Mouse (Mus musculus) forebrain, embryonic 13.5 days (tissue): ENCODE results near the gene Gm10471. TPM values are rescaled to one million over a fixed set of nuclear protein-coding genes. Genes with fewer than 3 reads are reported as not detected.
"Not testable (repeated sequence)": the region's sequence is repeated elsewhere in the genome, so short reads cannot be mapped to it uniquely, and the experiment has no call there.

Experiments
- ATAC-seq: fragments of 200-750 bp; cut with Nextera tagmentation; 2 replicates; pipeline ENCODE4 v1.8.0; 2017
- H3K27ac ChIP-seq: fragments of 300-500 bp; sonication (generic); 2 replicates; pipeline ENCODE4 v1.5.1; 2015; ENCODE audit warnings: inconsistent platforms, mild to moderate bottlenecking, moderate library complexity
- H3K27me3 ChIP-seq: fragments of 300-500 bp; sonication (generic); 2 replicates; pipeline ENCODE4 v1.6.1; 2015; ENCODE audit warnings: mild to moderate bottlenecking, inconsistent platforms
- H3K36me3 ChIP-seq: fragments of 300-500 bp; sonication (generic); 2 replicates; pipeline ENCODE4 v1.6.1; 2015; ENCODE audit warnings: mild to moderate bottlenecking, inconsistent platforms; ENCODE audit not compliant: poor library complexity, severe bottlenecking
- H3K4me1 ChIP-seq: fragments of 300-500 bp; sonication (generic); 2 replicates; pipeline ENCODE4 v1.6.1; 2015; ENCODE audit warnings: inconsistent platforms
- H3K4me2 ChIP-seq: fragments of 300-500 bp; sonication (generic); 2 replicates; pipeline ENCODE4 v1.6.1; 2015; ENCODE audit warnings: inconsistent platforms, mild to moderate bottlenecking, moderate library complexity
- H3K4me3 ChIP-seq: fragments of 300-500 bp; sonication (generic); 2 replicates; pipeline ENCODE4 v1.5.1; 2015; ENCODE audit warnings: mild to moderate bottlenecking, inconsistent platforms
- H3K9ac ChIP-seq: fragments of 300-500 bp; sonication (generic); 2 replicates; pipeline ENCODE4 v1.6.1; 2015; ENCODE audit warnings: mild to moderate bottlenecking, inconsistent platforms
- H3K9me3 ChIP-seq: fragments of 300-500 bp; sonication (generic); replicated peaks from 2 replicates; pipeline ENCODE4 v1.6.1; 2016; ENCODE audit warnings: inconsistent platforms
- WGBS: fragments of 180-500 bp; shearing (Covaris S2); methylation state at CpG from one replicate; pipeline ENCODE4 v1.1.7; 2015; 5-methylcytosine and 5-hydroxymethylcytosine counted together
- polyA plus RNA-seq: library from polyadenylated mRNA; unstranded; fragments of >200 nt; fragmentation: Nextera tagmentation; extraction: Ambion mirVana; gene quantifications from 2 replicates; pipeline ENCODE4 v1.2.1, GENCODE M21; 2015

Gene Gm10471
- not detected in 2 replicates for polyA plus RNA-seq

- H3K4me1 ChIP-seq, H3K36me3 ChIP-seq, H3K4me2 ChIP-seq, H3K27me3 ChIP-seq, H3K9ac ChIP-seq, ATAC-seq, H3K4me3 ChIP-seq, H3K9me3 ChIP-seq, H3K27ac ChIP-seq: not testable (repeated sequence)
- WGBS, result 83% methylated on average over 1 of the region's 1 CpGs
Observed at GRCm38 (mm10) chr5:26089191-26089590, at the start of gene Gm10471. Gm10471 (minus strand) TSS chr5:26089291.

GRCm38 (mm10) chr5:26121321-26121720, 32.2 kb upstream of the Gm10471 start, which contains the start of gene Gm10220:
Gm10220 (minus strand) TSS chr5:26121421.
- ATAC-seq, H3K36me3 ChIP-seq: not testable (repeated sequence)
- no CpG with 5 or more reads among the region's 3 CpGs for WGBS

GRCm38 (mm10) chr5:26105262-26105661, 16.2 kb upstream of the Gm10471 start, which contains the start of gene 5031410I06Rik:
5031410I06Rik (minus strand) TSS chr5:26105362.
- H3K27ac ChIP-seq, H3K9me3 ChIP-seq, H3K4me3 ChIP-seq, H3K36me3 ChIP-seq, H3K4me1 ChIP-seq, ATAC-seq, H3K9ac ChIP-seq, H3K27me3 ChIP-seq, H3K4me2 ChIP-seq: not testable (repeated sequence)
- WGBS, result no CpG with 5 or more reads among the region's 3 CpGs

More at GRCm38 (mm10) chr5:26121321-26121720, 32.2 kb upstream of the Gm10471 start, which contains the start of gene Gm10220:
- not testable (repeated sequence) for H3K4me2 ChIP-seq, H3K9me3 ChIP-seq, H3K27ac ChIP-seq, H3K27me3 ChIP-seq, H3K4me3 ChIP-seq, H3K9ac ChIP-seq, H3K4me1 ChIP-seq

GRCm38 (mm10) chr5:26079023-26079422, 10.1 kb downstream of the Gm10471 start:
- H3K9me3 ChIP-seq, H3K27ac ChIP-seq, H3K4me3 ChIP-seq, H3K9ac ChIP-seq, H3K27me3 ChIP-seq, ATAC-seq, H3K4me2 ChIP-seq, H3K4me1 ChIP-seq, H3K36me3 ChIP-seq: not testable (repeated sequence)

- no peak overlapping the region for H3K9ac ChIP-seq
- H3K4me3 ChIP-seq, result no peak overlapping the region
- peaks cover 4% of the 10 kb centered on the region; the same call in 1 of the 2 replicates for H3K9me3 ChIP-seq
- H3K27me3 ChIP-seq, result no peaks in the 10 kb centered on the region
- no peaks in the 10 kb centered on the region for H3K36me3 ChIP-seq
- no peak overlapping the region for H3K4me2 ChIP-seq
- 89% methylated on average over 24 of the region's 24 CpGs for WGBS
- no peak for ATAC-seq
- no peak overlapping the region for H3K27ac ChIP-seq
- no peaks in the 10 kb centered on the region for H3K4me1 ChIP-seq
Observed at GRCm38 (mm10) chr5:26070716-26071115, 18.4 kb downstream of the Gm10471 start.

- H3K4me2 ChIP-seq, H3K4me1 ChIP-seq, H3K36me3 ChIP-seq, H3K27ac ChIP-seq, H3K4me3 ChIP-seq, H3K27me3 ChIP-seq, H3K9me3 ChIP-seq, ATAC-seq, H3K9ac ChIP-seq: not testable (repeated sequence)
- no CpG with 5 or more reads among the region's 2 CpGs for WGBS
Observed at GRCm38 (mm10) chr5:26058481-26058880, 30.6 kb downstream of the Gm10471 start, which contains the start of gene Gm7347. Gm7347 (minus strand) TSS chr5:26058581.

GRCm38 (mm10) chr5:26039458-26039857, 49.6 kb downstream of the Gm10471 start, which contains the start of gene Speer4a:
Speer4a (minus strand) TSS chr5:26039558.
- not testable (repeated sequence) for H3K9ac ChIP-seq, H3K4me1 ChIP-seq, H3K27me3 ChIP-seq, H3K4me3 ChIP-seq, H3K4me2 ChIP-seq, H3K36me3 ChIP-seq, ATAC-seq, H3K9me3 ChIP-seq, H3K27ac ChIP-seq
- WGBS, result 77% methylated on average over 2 of the region's 2 CpGs

Other genes with a start within 250 kb of the Gm10471 start
- gene Gm21663, start 146.9 kb downstream of the Gm10471 start, polyA plus RNA-seq, result not detected in 2 replicates
- gene Gm21671, start 134.9 kb downstream of the Gm10471 start, polyA plus RNA-seq, result not detected in 2 replicates
- gene Gm21680, start 116.6 kb downstream of the Gm10471 start, polyA plus RNA-seq, result 0.05 TPM in 1 of 2 replicates, not detected in the other
- gene Gm21698, start 100.6 kb downstream of the Gm10471 start, polyA plus RNA-seq, result not detected in 2 replicates
- gene Gm1979, start 84.5 kb downstream of the Gm10471 start, polyA plus RNA-seq, result not detected in 2 replicates
- not detected in 2 replicates for gene Gm5862, start 66.4 kb downstream of the Gm10471 start, polyA plus RNA-seq
- gene Speer4a, start 49.7 kb downstream of the Gm10471 start, polyA plus RNA-seq, result not detected in 2 replicates
- gene Gm7347, start 30.7 kb downstream of the Gm10471 start, polyA plus RNA-seq, result not detected in 2 replicates
- gene 5031410I06Rik, start 16.1 kb upstream of the Gm10471 start, polyA plus RNA-seq, result not detected in 2 replicates
- 0.08 TPM in 1 of 2 replicates, not detected in the other for gene Gm10220, start 32.1 kb upstream of the Gm10471 start, polyA plus RNA-seq
- not detected in 2 replicates for gene Gm7361, start 168.4 kb upstream of the Gm10471 start, polyA plus RNA-seq